Mouse (Mus musculus) ES-E14 (cell line): ENCODE measurements around the gene Dll3. TPM values are rescaled to one million over a fixed set of nuclear protein-coding genes. Genes with fewer than 3 reads are reported as not detected.

Experiments
- DNase-seq: peaks from one replicate; pipeline ENCODE4 v3.0.0-alpha.2; 2013; ENCODE audit warnings: low read depth, low spot score
- H3K27ac ChIP-seq: 2 replicates; pipeline ENCODE4 v1.5.1; 2012; ENCODE audit warnings: low read depth, mild to moderate bottlenecking, low read length, moderate library complexity, mixed read lengths; ENCODE audit not compliant: poor library complexity, insufficient read depth, severe bottlenecking
- H3K36me3 ChIP-seq: 2 replicates; pipeline ENCODE4 v1.6.1; 2012; ENCODE audit warnings: mild to moderate bottlenecking, low read length, moderate library complexity, mixed read lengths; ENCODE audit not compliant: control insufficient read depth, poor library complexity, insufficient read depth, severe bottlenecking
- H3K4me1 ChIP-seq, 2 experiments: fragments of 150-350 bp in 1 of 2; sonication (generic) in 1 of 2; 2 replicates each; pipeline ENCODE4 v1.6.1; 2012; ENCODE audit warnings: low read length in 2 of 2, mild to moderate bottlenecking in 1 of 2, mixed read lengths in 1 of 2; ENCODE audit not compliant: control insufficient read depth in 2 of 2, insufficient read depth in 2 of 2, poor library complexity in 1 of 2
- H3K4me3 ChIP-seq, 2 experiments: fragments of 150-350 bp in 1 of 2; sonication (generic) in 1 of 2; 2 replicates each; pipeline ENCODE4 v1.5.1; 2012; ENCODE audit warnings: low read length in 2 of 2, low read depth in 1 of 2, mild to moderate bottlenecking in 1 of 2, mixed read lengths in 1 of 2; ENCODE audit not compliant: insufficient read depth in 1 of 2, poor library complexity in 1 of 2, severe bottlenecking in 1 of 2
- H3K9ac ChIP-seq: 2 replicates; pipeline ENCODE4 v1.6.1; 2012; ENCODE audit warnings: low read depth, mild to moderate bottlenecking, low read length, mixed read lengths; ENCODE audit not compliant: poor library complexity, insufficient read depth, severe bottlenecking
- H3K9me3 ChIP-seq: fragments of 150-350 bp; sonication (generic); 2 replicates; pipeline ENCODE4 v1.6.1; 2012; ENCODE audit warnings: low read depth, mild to moderate bottlenecking, low read length; ENCODE audit not compliant: control insufficient read depth, insufficient read depth
- CHD2 ChIP-seq: IDR thresholded peaks from 2 replicates; pipeline ENCODE4 v1.6.1; 2014; ENCODE audit warnings: mild to moderate bottlenecking, low read depth, low read length, inconsistent platforms
- HCFC1 ChIP-seq: IDR thresholded peaks from 2 replicates; pipeline ENCODE4 v1.6.1; 2012; ENCODE audit warnings: low read length, inconsistent platforms, borderline replicate concordance; ENCODE audit not compliant: insufficient read depth
- MAFK ChIP-seq: IDR thresholded peaks from 2 replicates; pipeline ENCODE4 v1.6.1; 2014; ENCODE audit warnings: mild to moderate bottlenecking, low read depth, low read length, inconsistent platforms; ENCODE audit not compliant: insufficient read depth
- ZC3H11A ChIP-seq: IDR thresholded peaks from 2 replicates; pipeline ENCODE4 v1.6.1; 2012; ENCODE audit warnings: low read depth, mild to moderate bottlenecking, inconsistent platforms, low read length, borderline replicate concordance
- ZNF384 ChIP-seq: IDR thresholded peaks from 2 replicates; pipeline ENCODE4 v1.6.1; 2012; ENCODE audit warnings: low read depth, low read length, inconsistent platforms
- in situ Hi-C, 2 experiments: fragments of 600-800 bp; cut with MboI; formaldehyde crosslinking; loops; one replicate each; pipeline ENCODE4 v1.15.1; 2025; ENCODE audit warnings: low sequenced_read_pairs in 2 of 2, inconsistent platforms in 1 of 2; ENCODE audit not compliant: unreplicated experiment in 2 of 2
- total RNA-seq: library from RNA; depleted of rRNA; stranded (reverse); fragments of 300-350 nt; gene quantifications from 2 replicates; pipeline ENCODE4 v1.2.3, GENCODE M21; 2012

Gene Dll3
- total RNA-seq, 1 experiment = 4.1 TPM

DNA sequence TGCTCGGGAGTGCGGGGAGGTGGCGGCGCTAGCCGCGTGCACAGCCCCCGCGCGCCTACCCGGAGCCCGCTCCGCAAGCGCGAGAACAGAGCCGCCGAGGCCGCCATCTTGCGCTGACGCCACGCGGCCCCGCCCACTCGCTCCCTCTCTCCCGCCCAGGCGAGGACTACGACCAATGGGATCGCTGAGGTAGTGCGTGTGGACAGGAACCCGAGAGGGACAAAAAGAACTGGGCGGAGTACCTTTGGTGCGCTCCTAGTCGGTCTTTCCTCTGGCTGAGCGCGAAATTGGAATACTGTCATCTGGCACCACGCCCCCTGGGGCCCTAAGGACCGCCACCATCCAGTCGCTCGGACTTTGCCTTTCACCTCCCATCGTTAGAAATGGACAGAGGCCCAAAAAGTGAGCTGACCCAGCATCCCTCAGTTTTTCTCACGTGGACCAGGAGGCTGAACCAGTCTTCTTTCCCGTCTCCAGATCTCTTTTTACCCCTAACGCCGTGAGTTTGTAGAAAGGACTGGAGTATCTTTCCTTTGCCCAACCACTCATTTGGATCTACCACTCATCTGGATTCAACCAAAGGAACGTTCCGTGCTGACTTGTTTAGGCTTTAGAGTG, 10.0 kb upstream of the Dll3 start, which contains the start of gene Timm50:
TSS of gene Timm50 (minus strand) at position 147 of the 618 bp plus-strand sequence.
- peak within 1 kb of the TSS; percentile 76 for H3K27ac ChIP-seq
- H3K4me1 ChIP-seq = peaks cover 2 to 4% of the 10 kb centered on the region in 2 experiments
- H3K4me3 ChIP-seq = peak within 1 kb of the TSS; percentile 97 to 100
- H3K36me3 ChIP-seq = peaks cover 52% of the 10 kb centered on the region
- H3K9me3 ChIP-seq = no peaks in the 10 kb centered on the region
- peak within 1 kb of the TSS; percentile 97 for H3K9ac ChIP-seq
- in situ Hi-C loops = no loop called here
- TF ChIP-seq CHD2 (no peak), HCFC1 (peak; percentile 55; the same call in 1 of the 2 replicates), ZC3H11A (no peak), ZNF384 (no peak), MAFK (peak; percentile 28; the same call in 1 of the 2 replicates)
- peak; percentile 95 for DNase-seq

DNA sequence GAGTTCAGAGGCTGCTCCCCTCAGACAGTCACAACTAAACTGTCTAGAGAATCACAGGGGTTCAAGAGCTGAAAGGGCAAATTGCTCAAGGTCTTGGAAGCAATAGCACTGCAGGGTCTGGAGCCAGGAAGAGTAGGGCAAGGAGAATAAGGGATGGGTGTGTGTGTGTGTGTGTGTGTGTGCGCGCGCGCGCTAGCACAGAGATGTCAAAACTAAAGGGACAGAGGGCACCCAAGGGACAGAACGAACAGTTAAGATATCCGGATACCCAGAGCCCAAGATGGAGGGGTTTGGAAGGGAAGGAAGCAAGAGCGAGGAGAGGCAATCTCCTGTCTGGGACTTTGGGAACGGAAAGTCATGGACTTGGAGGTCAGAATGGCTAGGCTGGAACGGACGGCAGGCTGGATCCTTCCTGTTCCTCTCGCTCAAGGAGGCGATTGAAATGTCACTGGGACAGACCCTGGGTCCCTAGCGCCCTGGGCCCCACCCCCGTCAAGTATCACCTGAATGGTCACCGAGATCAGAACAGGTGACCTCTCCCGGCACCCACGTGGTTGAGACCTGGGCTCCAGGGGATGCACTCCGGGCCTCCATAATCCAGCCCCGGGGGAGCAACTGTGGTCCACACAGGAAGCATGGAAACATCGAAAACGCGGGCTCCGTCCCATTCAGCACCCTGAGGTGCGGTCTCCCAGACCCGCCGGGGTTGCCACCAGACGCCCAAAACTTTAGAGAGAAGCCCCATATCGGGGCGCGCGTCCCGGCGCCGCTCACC, 9.3 kb upstream of the Dll3 start:
- peak; percentile 31 for DNase-seq
- Histone ChIP-seq H3K36me3 (peaks cover 52% of the 10 kb centered on the region), H3K9me3 (no peaks in the 10 kb centered on the region), H3K4me3 (peak overlapping the region; percentile 97 to 100), H3K9ac (peak overlapping the region; percentile 97), H3K4me1 (peaks cover 2 to 4% of the 10 kb centered on the region in 2 experiments), H3K27ac (peak overlapping the region; percentile 76)
- in situ Hi-C loops = no loop called here
- TF ChIP-seq HCFC1 (no peak), ZNF384 (no peak), CHD2 (no peak), MAFK (no peak), ZC3H11A (no peak)

DNA sequence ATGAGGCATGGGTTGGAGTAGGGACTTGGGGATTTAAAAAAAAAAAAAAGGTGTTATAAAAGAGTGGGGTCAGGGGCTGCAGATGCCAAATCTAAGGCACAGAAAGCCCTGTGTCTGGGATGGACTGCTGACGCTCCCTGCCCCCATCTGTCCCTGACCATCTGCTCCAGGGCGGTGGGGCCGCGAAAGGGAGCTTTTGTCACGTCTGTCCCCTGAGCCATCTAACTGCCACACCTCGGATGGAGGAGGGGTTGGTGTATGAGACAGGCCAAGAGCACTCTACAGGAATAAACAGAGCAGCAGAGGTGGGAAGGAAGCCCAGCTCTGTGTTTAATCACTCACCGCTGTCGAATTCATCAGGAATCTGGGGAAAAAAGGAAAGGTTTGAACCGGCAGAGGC, 7.7 kb upstream of the Dll3 start:
- in situ Hi-C loops = no loop called here
- H3K9ac ChIP-seq = no peak overlapping the region; the same call in 1 of the 2 replicates
- H3K27ac ChIP-seq = no peak overlapping the region
- no peak for TF ChIP-seq MAFK
- no peak for TF ChIP-seq CHD2
- no peak for TF ChIP-seq ZNF384
- TF ChIP-seq HCFC1 = no peak
- TF ChIP-seq ZC3H11A = no peak
- peaks cover 2 to 4% of the 10 kb centered on the region in 2 experiments for H3K4me1 ChIP-seq
- H3K4me3 ChIP-seq = no peak overlapping the region
- no peak for DNase-seq
- H3K9me3 ChIP-seq = no peaks in the 10 kb centered on the region
- H3K36me3 ChIP-seq = peaks cover 48% of the 10 kb centered on the region

DNA sequence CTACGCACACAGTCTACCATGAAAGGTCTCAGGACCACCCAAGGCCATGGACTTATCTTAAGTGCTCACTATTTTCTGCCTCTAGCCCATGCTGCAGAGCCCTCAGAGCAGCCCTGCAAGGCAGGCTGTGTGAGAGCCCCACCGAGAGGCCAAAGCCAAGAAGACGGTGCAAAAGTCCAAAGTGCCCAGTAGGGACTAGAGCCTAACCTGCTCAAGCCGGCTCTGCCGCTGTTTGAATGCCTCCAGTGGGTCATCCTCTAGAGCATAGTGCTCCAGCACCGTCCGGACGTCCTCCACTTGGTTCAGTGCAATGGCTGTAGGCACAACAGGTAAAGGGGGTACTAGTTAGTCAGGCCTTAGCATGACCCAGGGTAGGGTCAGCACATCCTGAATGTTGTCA, 4.2 kb upstream of the Dll3 start:
- peaks cover 2 to 4% of the 10 kb centered on the region in 2 experiments for H3K4me1 ChIP-seq
- no peak overlapping the region for H3K27ac ChIP-seq
- DNase-seq = no peak
- peaks cover 45% of the 10 kb centered on the region for H3K36me3 ChIP-seq
- H3K9me3 ChIP-seq = no peaks in the 10 kb centered on the region
- H3K9ac ChIP-seq = no peak overlapping the region
- in situ Hi-C loops = no loop called here
- no peak for TF ChIP-seq MAFK
- no peak overlapping the region for H3K4me3 ChIP-seq

DNA sequence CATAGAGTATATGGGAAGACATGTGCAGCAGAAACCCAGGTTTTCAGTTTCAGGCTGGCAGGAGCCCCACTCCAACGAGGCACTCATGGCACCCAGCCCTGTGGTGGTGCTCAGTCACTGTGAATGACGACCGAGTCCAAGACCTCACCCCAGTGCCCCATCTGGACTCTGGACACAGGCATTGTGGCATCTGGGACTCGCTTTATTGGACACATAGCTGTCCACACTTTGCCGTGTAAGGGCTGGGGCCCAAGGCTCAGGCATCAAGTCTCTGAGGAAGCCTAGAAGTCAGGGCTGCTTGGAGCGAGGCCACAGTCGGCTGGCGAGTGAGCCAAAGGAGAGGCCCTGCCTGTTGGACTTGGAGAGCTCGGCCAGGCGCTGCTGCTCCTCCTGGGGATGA, 3.6 kb upstream of the Dll3 start:
- peaks cover 45% of the 10 kb centered on the region for H3K36me3 ChIP-seq
- TF ChIP-seq HCFC1 = no peak
- no peak for TF ChIP-seq MAFK
- no peak for TF ChIP-seq CHD2
- TF ChIP-seq ZNF384 = no peak
- TF ChIP-seq ZC3H11A = no peak
- H3K4me1 ChIP-seq = peaks cover 2% of the 10 kb centered on the region in 2 experiments
- H3K9ac ChIP-seq = no peak overlapping the region
- in situ Hi-C loops = no loop called here
- no peak overlapping the region for H3K4me3 ChIP-seq
- H3K27ac ChIP-seq = no peak overlapping the region
- H3K9me3 ChIP-seq = no peaks in the 10 kb centered on the region
- no peak for DNase-seq
